10 mouse cellular contexts compared by ENCODE assay signal in the genomic region with DNA sequence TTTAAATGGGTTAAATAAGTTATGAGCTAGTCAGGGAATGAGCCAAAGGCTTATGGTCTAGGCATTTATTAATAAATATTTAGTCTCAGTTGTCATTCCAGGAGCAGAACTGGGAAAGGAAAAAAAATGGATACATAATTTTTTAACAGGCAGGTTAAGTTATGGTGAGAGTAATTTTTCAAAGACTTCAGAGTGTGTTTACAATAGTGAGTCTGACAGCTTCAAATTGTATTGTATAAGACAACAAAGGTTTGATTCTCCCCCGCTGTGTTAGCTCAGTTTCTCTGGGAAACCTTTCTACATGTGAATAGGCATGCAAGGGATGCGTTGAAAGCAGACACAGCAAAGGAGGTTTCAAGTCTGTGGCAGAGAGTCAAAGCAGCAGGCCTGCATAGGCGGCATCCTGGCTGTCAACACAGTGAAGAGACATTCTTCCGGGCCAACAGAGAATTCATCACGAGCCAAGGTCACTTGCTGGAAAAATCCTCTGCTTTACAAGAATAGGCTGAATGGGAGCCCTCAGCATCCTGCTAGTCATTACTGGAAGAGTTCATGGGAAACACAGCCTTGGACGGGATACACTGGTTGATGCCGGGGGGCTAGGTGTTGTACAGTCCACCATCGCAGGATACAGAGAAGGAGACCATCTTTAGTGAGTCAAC. TPM values are rescaled to one million over a fixed set of nuclear protein-coding genes. Genes with fewer than 3 reads are reported as not detected.
DNase-seq lines count a peak whose midpoint lies in the region; ATAC-seq and TF ChIP-seq lines count a peak whose summit lies in the region.
"Had no signal": no experiment of that assay in that cellular context is flagged by ENCODE, and none has a peak within 500 bp of the region (broad histone marks: within the 10 kb centered on the region; RNA-seq: fewer than 3 reads in every experiment).

No protein-coding gene starts in this region.

- peak overlapping the region; percentile 59 for H3K4me3 ChIP-seq in testis, adult 2 months (ENCODE audit: control insufficient read depth, low read depth, low read length)
- no peak overlapping the region for H3K4me3 ChIP-seq in hindbrain, postnatal 0 days (ENCODE audit: low read length)
- H3K4me3 ChIP-seq in liver, embryonic 11.5 days (ENCODE audit: low read depth, low read length) = no peak overlapping the region
- no peak overlapping the region for H3K4me3 ChIP-seq in kidney, embryonic 14.5 days (ENCODE audit: low read length)
- H3K4me3 ChIP-seq: embryonic facial prominence, embryonic 12.5 days had no signal

- TF ChIP-seq POLR2A in testis, adult 2 months (IDR thresholded peaks at IDR 0.05; ENCODE audit: control insufficient read depth, low read depth, low read length) = no peak

- DNase-seq in testis, postnatal 14 days (ENCODE audit: low spot score) = no peak
- peak; percentile 12 for DNase-seq in embryo, embryonic 9.5 days (ENCODE audit: extremely low spot score)
- peak; percentile 84 for DNase-seq in hindbrain, postnatal 0 days (ENCODE audit: low spot score)
- DNase-seq in liver, embryonic 11.5 days (ENCODE audit: low spot score) = no peak
- DNase-seq in urinary bladder, adult 18-20 months (ENCODE audit: low spot score in 2 of 2) = no peak
- DNase-seq in liver = no peak
- DNase-seq: heart, postnatal 10 days had no signal

- no peak overlapping the region for H3K27ac ChIP-seq in testis, adult 2 months (ENCODE audit: control insufficient read depth, insufficient read depth, low read depth, low read length)
- H3K27ac ChIP-seq in hindbrain, postnatal 0 days = peak overlapping the region; percentile 52; the same call in 1 of the 2 replicates
- H3K27ac ChIP-seq in liver, embryonic 11.5 days (ENCODE audit: low read depth, low read length) = no peak overlapping the region
- no peak overlapping the region for H3K27ac ChIP-seq in kidney, embryonic 14.5 days (ENCODE audit: low read depth, low read length)
- H3K27ac ChIP-seq: embryonic facial prominence, embryonic 12.5 days had no signal

- WGBS in hindbrain, postnatal 0 days = 9% methylated on average over 8 of the region's 8 CpGs
- WGBS in liver, embryonic 11.5 days = 71% methylated on average over 8 of the region's 8 CpGs
- WGBS in kidney, embryonic 14.5 days = 57% methylated on average over 8 of the region's 8 CpGs

- H3K4me1 ChIP-seq in testis, adult 2 months (ENCODE audit: control insufficient read depth, insufficient read depth, low read length) = peaks cover 14% of the 10 kb centered on the region
- no peaks in the 10 kb centered on the region; the same call in 1 of the 2 replicates for H3K4me1 ChIP-seq in hindbrain, postnatal 0 days (ENCODE audit: insufficient read depth, low read length)
- no peaks in the 10 kb centered on the region for H3K4me1 ChIP-seq in liver, embryonic 11.5 days (replicated peaks; ENCODE audit: control insufficient read depth, insufficient read depth, low read length)
- H3K4me1 ChIP-seq in kidney, embryonic 14.5 days (ENCODE audit: control insufficient read depth, insufficient read depth, low read length) = no peaks in the 10 kb centered on the region

- no peak overlapping the region for H3K9ac ChIP-seq in hindbrain, postnatal 0 days (replicated peaks; ENCODE audit: low read length)
- H3K9ac ChIP-seq in liver, embryonic 11.5 days (ENCODE audit: low read depth, low read length) = no peak overlapping the region
- H3K9ac ChIP-seq in kidney, embryonic 14.5 days (ENCODE audit: low read depth, low read length) = no peak overlapping the region
- H3K9ac ChIP-seq: embryonic facial prominence, embryonic 12.5 days had no signal

- H3K36me3 ChIP-seq in testis, adult 2 months (ENCODE audit: control insufficient read depth, insufficient read depth, low read length) = no peaks in the 10 kb centered on the region
- H3K36me3 ChIP-seq in hindbrain, postnatal 0 days (ENCODE audit: insufficient read depth, low read length) = no peaks in the 10 kb centered on the region
- no peaks in the 10 kb centered on the region for H3K36me3 ChIP-seq in liver, embryonic 11.5 days (ENCODE audit: control insufficient read depth, insufficient read depth, low read length)
- no peaks in the 10 kb centered on the region for H3K36me3 ChIP-seq in kidney, embryonic 14.5 days (ENCODE audit: control insufficient read depth, insufficient read depth, low read length)
- H3K36me3 ChIP-seq: embryonic facial prominence, embryonic 12.5 days had no signal

- no peaks in the 10 kb centered on the region for H3K9me3 ChIP-seq in hindbrain, postnatal 0 days (ENCODE audit: low read length)
- no peaks in the 10 kb centered on the region for H3K9me3 ChIP-seq in liver, embryonic 11.5 days (ENCODE audit: control insufficient read depth, low read length)
- no peaks in the 10 kb centered on the region for H3K9me3 ChIP-seq in kidney, embryonic 14.5 days (ENCODE audit: control insufficient read depth, low read length)
- H3K9me3 ChIP-seq: embryonic facial prominence, embryonic 12.5 days had no signal

- no peaks in the 10 kb centered on the region for H3K27me3 ChIP-seq in testis, adult 2 months (ENCODE audit: control insufficient read depth, insufficient read depth, low read length)
- no peaks in the 10 kb centered on the region for H3K27me3 ChIP-seq in hindbrain, postnatal 0 days (ENCODE audit: insufficient read depth, low read length)
- no peaks in the 10 kb centered on the region for H3K27me3 ChIP-seq in liver, embryonic 11.5 days (replicated peaks; ENCODE audit: control insufficient read depth, insufficient read depth, low read length)
- H3K27me3 ChIP-seq in kidney, embryonic 14.5 days (ENCODE audit: control insufficient read depth, insufficient read depth, low read length) = no peaks in the 10 kb centered on the region
- H3K27me3 ChIP-seq: embryonic facial prominence, embryonic 12.5 days had no signal

- peak; percentile 93 for ATAC-seq in hindbrain, postnatal 0 days
- no peak for ATAC-seq in liver, embryonic 11.5 days (replicated peaks; ENCODE audit: low FRiP score)
- no peak for ATAC-seq in kidney, embryonic 14.5 days (ENCODE audit: low FRiP score, low TSS enrichment)

- TF ChIP-seq CTCF in testis, adult 2 months (IDR thresholded peaks at IDR 0.05; ENCODE audit: control insufficient read depth, insufficient read depth, insufficient replicate concordance, low read depth, low read length) = no peak
- no peak for TF ChIP-seq CTCF in hindbrain, postnatal 0 days (IDR thresholded peaks at IDR 0.05; ENCODE audit: low read depth)

- no peak overlapping the region for H3K4me2 ChIP-seq in hindbrain, postnatal 0 days (ENCODE audit: low read depth, low read length)
- H3K4me2 ChIP-seq in liver, embryonic 11.5 days = no peak overlapping the region
- no peak overlapping the region for H3K4me2 ChIP-seq in kidney, embryonic 14.5 days (replicated peaks; ENCODE audit: low read depth, low read length)
- H3K4me2 ChIP-seq: embryonic facial prominence, embryonic 12.5 days had no signal

RNA-seq across cellular contexts. Expression of a gene that starts 23.0 kb away (rescaled TPM):
- polyA plus RNA-seq in testis, adult 2 months (2012; rRNA removed) = 31.0 and 35.3 TPM in 2 replicates
- 187 and 212 TPM in 2 replicates for total RNA-seq in hindbrain, postnatal 0 days (2014; rRNA removed)
- polyA plus RNA-seq in hindbrain, postnatal 0 days (2015; fragmentation: Nextera tagmentation; extraction: Ambion mirVana) = 47.8 and 51.6 TPM in 2 replicates
- 1.4 and 1.9 TPM in 2 replicates for polyA plus RNA-seq in liver, embryonic 11.5 days (2014; fragmentation: Nextera tagmentation; extraction: Ambion mirVana)
- polyA plus RNA-seq in kidney, embryonic 14.5 days (2014; fragmentation: Nextera tagmentation; extraction: Ambion mirVana) = 2.5 and 5.1 TPM in 2 replicates

RNA-seq across cellular contexts. Expression of a gene that starts 47.3 kb away (rescaled TPM):
- polyA plus RNA-seq in testis, adult 2 months (2012; rRNA removed) = 8.4 and 11.1 TPM in 2 replicates
- total RNA-seq in hindbrain, postnatal 0 days (2014; rRNA removed) = 23.1 and 39.9 TPM in 2 replicates
- polyA plus RNA-seq in hindbrain, postnatal 0 days (2015; fragmentation: Nextera tagmentation; extraction: Ambion mirVana) = 17.4 and 18.1 TPM in 2 replicates
- polyA plus RNA-seq in liver, embryonic 11.5 days (2014; fragmentation: Nextera tagmentation; extraction: Ambion mirVana) = 311 and 347 TPM in 2 replicates
- 180 and 185 TPM in 2 replicates for polyA plus RNA-seq in kidney, embryonic 14.5 days (2014; fragmentation: Nextera tagmentation; extraction: Ambion mirVana)

Comparison
In these comparisons a context has a peak if more than half of its experiments do, and no peak if none do; other contexts are left out.
1. DNase-seq: peak in embryo, embryonic 9.5 days (single experiment) and hindbrain, postnatal 0 days (single experiment); none in testis, postnatal 14 days (single experiment), liver, embryonic 11.5 days (single experiment), urinary bladder, adult 18-20 months (0 of 2) and liver (single experiment).